Mouse (Mus musculus) liver, embryonic 14.5 days (tissue): Measurements from ENCODE around the gene AC124108.1.

Source experiments
- CTCF ChIP-seq: IDR thresholded peaks from 2 replicates; pipeline ENCODE4 v1.5.1; 2016; ENCODE audit warnings: antibody characterized with exemption, low read depth, control low read depth
- EP300 ChIP-seq: IDR thresholded peaks from 2 replicates; pipeline ENCODE4 v1.6.1; 2016; ENCODE audit warnings: antibody characterized with exemption, low read depth

GRCm38 (mm10) chr1:132198401-132199071 is 7.3 kb downstream of the AC124108.1 start:
- no peak for TF ChIP-seq CTCF
- TF ChIP-seq EP300: no peak
